Mouse (Mus musculus) liver, embryonic 12.5 days (tissue): Measurements from ENCODE around the gene Cdan1. TPM values are rescaled to one million over a fixed set of nuclear protein-coding genes. Genes with fewer than 3 reads are reported as not detected.
A peak's percentile ranks its signal among the peaks of the same experiment; 100 is the strongest.

ENCODE experiments used
- ATAC-seq: fragments of 200-750 bp; cut with Nextera tagmentation; 2 replicates; pipeline ENCODE4 v1.8.0; 2017; ENCODE audit warnings: moderate number of reproducible peaks, mild to moderate bottlenecking, moderate library complexity
- H3K27ac ChIP-seq: fragments of 300-500 bp; sonication (generic); 2 replicates; pipeline ENCODE4 v1.5.1; 2016; ENCODE audit warnings: mild to moderate bottlenecking
- H3K27me3 ChIP-seq: fragments of 300-500 bp; sonication (generic); replicated peaks from 2 replicates; pipeline ENCODE4 v1.6.1; 2016; ENCODE audit warnings: mild to moderate bottlenecking, moderate library complexity
- H3K36me3 ChIP-seq: fragments of 300-500 bp; sonication (generic); 2 replicates; pipeline ENCODE4 v1.6.1; 2016; ENCODE audit warnings: mild to moderate bottlenecking, moderate library complexity
- H3K4me1 ChIP-seq: fragments of 300-500 bp; sonication (generic); 2 replicates; pipeline ENCODE4 v1.6.1; 2016
- H3K4me2 ChIP-seq: fragments of 300-500 bp; sonication (generic); 2 replicates; pipeline ENCODE4 v1.6.1; 2016; ENCODE audit warnings: mild to moderate bottlenecking, moderate library complexity
- H3K4me3 ChIP-seq: fragments of 300-500 bp; sonication (generic); 2 replicates; pipeline ENCODE4 v1.5.1; 2016; ENCODE audit warnings: mild to moderate bottlenecking, moderate library complexity
- H3K9ac ChIP-seq: fragments of 300-500 bp; sonication (generic); 2 replicates; pipeline ENCODE4 v1.6.1; 2016; ENCODE audit warnings: mild to moderate bottlenecking, moderate library complexity
- H3K9me3 ChIP-seq: fragments of 300-500 bp; sonication (generic); replicated peaks from 2 replicates; pipeline ENCODE4 v1.6.1; 2016; ENCODE audit warnings: mild to moderate bottlenecking, moderate library complexity
- WGBS: fragments of 180-500 bp; shearing (Covaris S2); methylation state at CpG from one replicate; pipeline ENCODE4 v1.1.7; 2016; ENCODE audit not compliant: insufficient replicate concordance; 5-methylcytosine and 5-hydroxymethylcytosine counted together
- polyA plus RNA-seq: library from polyadenylated mRNA; unstranded; fragments of >200 nt; fragmentation: Nextera tagmentation; extraction: Ambion mirVana; gene quantifications from 2 replicates; pipeline ENCODE4 v1.2.1, GENCODE M21; 2016

Cdan1 gene
- 8.9 and 10.3 TPM in 2 replicates for polyA plus RNA-seq

GRCm38 (mm10) chr2:120849449-120850423, at the start of gene Cdan1:
Cdan1 (minus strand) TSS chr2:120850128.
- no peaks in the 10 kb centered on the region for H3K9me3 ChIP-seq
- peaks cover 28% of the 10 kb centered on the region for H3K4me1 ChIP-seq
- peak within 1 kb of the TSS; percentile 90 for H3K4me3 ChIP-seq
- H3K27ac ChIP-seq = peak within 1 kb of the TSS; percentile 75
- peak within 1 kb of the TSS; percentile 87 for H3K4me2 ChIP-seq
- ATAC-seq = peak; percentile 70
- no peaks in the 10 kb centered on the region for H3K27me3 ChIP-seq
- H3K36me3 ChIP-seq = no peaks in the 10 kb centered on the region
- H3K9ac ChIP-seq = peak within 1 kb of the TSS; percentile 82
- 1% methylated on average over 71 of the region's 71 CpGs for WGBS

GRCm38 (mm10) chr2:120896361-120896760, 46.4 kb upstream of the Cdan1 start:
- ATAC-seq = no peak
- Histone ChIP-seq H3K4me3 (no peak overlapping the region), H3K9ac (no peak overlapping the region), H3K9me3 (no peaks in the 10 kb centered on the region), H3K4me2 (no peak overlapping the region), H3K4me1 (no peaks in the 10 kb centered on the region), H3K27ac (no peak overlapping the region), H3K36me3 (peaks cover 93% of the 10 kb centered on the region), H3K27me3 (no peaks in the 10 kb centered on the region)
- WGBS = 89% methylated on average over 3 of the region's 3 CpGs

DNA sequence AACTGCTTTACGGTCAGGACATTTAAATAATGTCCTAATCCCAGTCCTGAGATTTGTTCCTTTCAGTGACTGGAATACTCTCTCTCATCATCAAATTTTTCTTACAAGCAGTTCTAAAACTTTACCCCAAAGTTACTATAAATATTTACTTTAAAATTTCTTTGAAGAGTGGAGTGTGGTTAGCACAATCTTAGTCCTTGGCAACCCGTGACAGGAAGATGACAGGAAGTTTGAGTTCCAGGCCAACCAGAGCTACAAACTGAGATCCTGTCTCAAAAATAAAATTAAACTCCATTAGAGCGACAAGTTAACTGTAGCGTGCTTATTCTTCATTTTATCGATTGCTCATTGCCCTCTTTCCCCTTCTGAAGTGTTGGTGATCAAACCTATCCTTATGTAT, 37.7 kb upstream of the Cdan1 start:
- Histone ChIP-seq H3K4me1 (no peaks in the 10 kb centered on the region), H3K27me3 (no peaks in the 10 kb centered on the region), H3K4me2 (no peak overlapping the region), H3K9ac (no peak overlapping the region), H3K9me3 (no peaks in the 10 kb centered on the region), H3K36me3 (peaks cover 79% of the 10 kb centered on the region), H3K4me3 (no peak overlapping the region), H3K27ac (no peak overlapping the region)
- no peak for ATAC-seq
- 78% methylated on average over 5 of the region's 5 CpGs for WGBS

DNA sequence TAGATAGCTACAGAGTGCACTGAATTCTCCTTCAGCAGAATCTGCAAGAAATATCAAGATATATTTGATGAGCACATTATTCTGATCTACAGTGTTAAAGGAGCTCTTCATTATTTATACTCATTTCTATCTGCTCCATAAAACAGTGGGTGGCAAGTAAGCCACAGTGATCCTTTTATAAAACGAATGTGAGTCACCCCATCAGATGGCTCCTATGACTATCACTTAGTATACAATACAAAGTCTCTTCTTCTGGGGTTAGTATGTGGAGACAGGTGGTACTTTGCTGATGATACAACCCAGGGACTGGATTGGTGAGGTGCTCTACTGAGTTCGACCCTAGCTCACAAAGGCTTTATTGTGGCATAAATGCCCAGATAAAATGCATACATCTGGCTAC, 23.3 kb upstream of the Cdan1 start:
- no peak for ATAC-seq

DNA sequence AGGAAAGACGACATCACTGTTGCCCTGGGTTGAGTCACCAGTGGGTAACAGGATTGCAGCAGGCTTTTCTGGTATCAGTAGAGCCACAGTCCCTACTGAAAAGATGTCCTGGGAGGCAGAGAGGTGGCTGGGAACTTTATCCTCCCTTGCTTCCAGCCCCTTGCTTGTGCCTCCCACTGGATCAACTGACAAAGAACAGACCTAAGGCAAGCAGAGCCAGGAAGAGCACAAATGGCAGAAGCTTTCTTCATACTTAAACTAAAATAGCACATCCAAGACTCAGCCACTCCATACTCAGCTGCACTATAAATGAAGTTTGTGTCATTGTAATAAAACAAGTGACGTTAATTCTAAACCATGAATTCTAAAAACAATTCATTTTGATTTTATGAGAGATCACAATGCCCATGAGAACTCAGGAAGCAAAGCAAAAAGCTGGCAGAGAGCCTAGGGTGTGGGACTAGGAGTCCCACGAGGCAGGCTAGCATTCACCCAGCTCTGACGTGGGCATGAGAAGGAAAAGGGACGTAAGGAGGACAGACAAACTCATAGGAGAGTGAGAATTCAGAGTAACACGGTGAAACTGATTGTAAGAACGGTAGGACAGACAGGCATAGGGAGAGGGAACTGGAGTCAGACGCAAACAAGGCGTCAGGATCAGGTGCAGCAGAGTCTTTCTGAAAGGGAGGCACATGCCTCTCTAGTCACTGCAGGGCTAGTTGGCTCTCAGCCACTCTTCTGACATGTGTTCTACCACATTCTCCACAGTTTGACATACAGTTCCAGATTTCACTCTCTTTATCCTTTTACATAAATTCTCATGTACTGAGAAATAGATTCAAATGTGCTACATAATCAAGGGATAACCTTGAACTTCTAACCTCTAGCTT, 21.8 kb upstream of the Cdan1 start:
- Histone ChIP-seq H3K27ac (no peak overlapping the region), H3K4me1 (no peaks in the 10 kb centered on the region), H3K9ac (no peak overlapping the region), H3K27me3 (no peaks in the 10 kb centered on the region), H3K9me3 (no peaks in the 10 kb centered on the region), H3K4me2 (no peak overlapping the region), H3K36me3 (peaks cover 77% of the 10 kb centered on the region), H3K4me3 (no peak overlapping the region)
- 80% methylated on average over 9 of the region's 9 CpGs for WGBS
- no peak for ATAC-seq

More for the DNA sequence above, 23.3 kb upstream of the Cdan1 start:
- Histone ChIP-seq H3K9ac (no peak overlapping the region), H3K4me3 (no peak overlapping the region), H3K4me2 (no peak overlapping the region), H3K36me3 (peaks cover 78% of the 10 kb centered on the region), H3K9me3 (no peaks in the 10 kb centered on the region), H3K27me3 (no peaks in the 10 kb centered on the region), H3K4me1 (no peaks in the 10 kb centered on the region), H3K27ac (no peak overlapping the region)
- WGBS = 81% methylated on average over 2 of the region's 2 CpGs

DNA sequence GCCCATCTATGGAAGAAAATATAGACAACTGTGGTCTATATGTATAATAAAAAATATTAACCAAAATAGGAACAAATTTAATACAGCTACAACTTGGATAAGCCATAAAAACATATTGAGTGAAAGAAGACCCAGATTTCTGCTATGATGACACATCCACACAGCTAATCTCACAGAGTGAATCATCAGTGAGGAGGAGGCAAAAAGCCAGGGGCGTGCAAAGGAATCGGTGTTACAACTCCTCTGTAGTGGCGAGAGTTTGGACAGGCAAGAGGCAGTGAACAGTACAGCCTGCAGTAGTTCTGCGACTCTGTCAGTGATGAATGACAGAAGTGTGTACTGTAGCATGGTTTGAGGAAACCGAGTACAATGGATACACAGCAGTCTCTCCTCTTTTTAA, 17.4 kb upstream of the Cdan1 start:
- Histone ChIP-seq H3K4me2 (no peak overlapping the region), H3K4me3 (no peak overlapping the region), H3K9ac (no peak overlapping the region), H3K27me3 (no peaks in the 10 kb centered on the region), H3K4me1 (no peaks in the 10 kb centered on the region), H3K27ac (no peak overlapping the region), H3K9me3 (no peaks in the 10 kb centered on the region), H3K36me3 (peaks cover 80% of the 10 kb centered on the region)
- ATAC-seq = no peak
- 88% methylated on average over 5 of the region's 5 CpGs for WGBS

- no peak overlapping the region for H3K4me3 ChIP-seq
- 13% methylated on average over 1 of the region's 1 CpGs for WGBS
- no peak overlapping the region for H3K9ac ChIP-seq
- H3K4me1 ChIP-seq = no peaks in the 10 kb centered on the region
- no peaks in the 10 kb centered on the region for H3K27me3 ChIP-seq
- H3K27ac ChIP-seq = no peak overlapping the region
- H3K36me3 ChIP-seq = peaks cover 79% of the 10 kb centered on the region
- H3K9me3 ChIP-seq = no peaks in the 10 kb centered on the region
- ATAC-seq = no peak
- no peak overlapping the region for H3K4me2 ChIP-seq
Measured at GRCm38 (mm10) chr2:120866561-120866960, 16.6 kb upstream of the Cdan1 start.

DNA sequence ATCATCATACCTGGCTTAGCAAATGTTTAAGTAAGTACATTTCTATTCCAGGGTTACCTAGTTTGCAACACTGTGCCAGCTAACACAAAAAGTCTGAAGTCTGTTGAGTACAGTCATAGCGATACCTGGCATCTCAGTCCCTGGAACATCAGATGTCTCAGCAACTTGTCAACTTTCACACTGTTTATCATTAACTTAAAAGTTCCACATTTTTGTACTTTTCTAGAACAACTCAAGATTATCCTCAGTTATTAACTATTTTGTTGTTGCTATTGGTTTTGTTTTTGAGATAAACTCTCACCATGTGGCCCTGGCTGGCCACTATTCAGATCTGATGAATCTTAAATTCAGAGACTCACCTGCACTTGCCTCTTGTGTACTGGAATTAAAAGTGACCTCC, 13.5 kb upstream of the Cdan1 start:
- no peaks in the 10 kb centered on the region for H3K4me1 ChIP-seq
- H3K4me2 ChIP-seq = no peak overlapping the region
- ATAC-seq = no peak
- no peak overlapping the region for H3K4me3 ChIP-seq
- H3K27me3 ChIP-seq = no peaks in the 10 kb centered on the region
- 90% methylated on average over 1 of the region's 1 CpGs for WGBS
- H3K36me3 ChIP-seq = peaks cover 74% of the 10 kb centered on the region
- H3K9ac ChIP-seq = no peak overlapping the region
- no peaks in the 10 kb centered on the region for H3K9me3 ChIP-seq
- no peak overlapping the region for H3K27ac ChIP-seq

- H3K36me3 ChIP-seq = peaks cover 53% of the 10 kb centered on the region
- H3K4me2 ChIP-seq = no peak overlapping the region
- no peak overlapping the region for H3K27ac ChIP-seq
- no peak overlapping the region for H3K9ac ChIP-seq
- H3K4me1 ChIP-seq = no peaks in the 10 kb centered on the region
- ATAC-seq = no peak
- 81% methylated on average over 1 of the region's 1 CpGs for WGBS
- no peaks in the 10 kb centered on the region for H3K27me3 ChIP-seq
- no peak overlapping the region for H3K4me3 ChIP-seq
- no peaks in the 10 kb centered on the region for H3K9me3 ChIP-seq
Measured at GRCm38 (mm10) chr2:120860699-120861098, 10.8 kb upstream of the Cdan1 start.

GRCm38 (mm10) chr2:120858131-120858530, 8.2 kb upstream of the Cdan1 start:
- no peaks in the 10 kb centered on the region for H3K9me3 ChIP-seq
- H3K4me3 ChIP-seq = no peak overlapping the region
- WGBS = 83% methylated on average over 3 of the region's 3 CpGs
- no peak overlapping the region for H3K27ac ChIP-seq
- no peak overlapping the region for H3K9ac ChIP-seq
- no peak for ATAC-seq
- H3K4me2 ChIP-seq = no peak overlapping the region
- H3K36me3 ChIP-seq = peaks cover 29% of the 10 kb centered on the region
- H3K27me3 ChIP-seq = no peaks in the 10 kb centered on the region
- H3K4me1 ChIP-seq = 0 out of 2 replicates have a peak, but pooled peaks cover 1% of the 10 kb centered on the region

DNA sequence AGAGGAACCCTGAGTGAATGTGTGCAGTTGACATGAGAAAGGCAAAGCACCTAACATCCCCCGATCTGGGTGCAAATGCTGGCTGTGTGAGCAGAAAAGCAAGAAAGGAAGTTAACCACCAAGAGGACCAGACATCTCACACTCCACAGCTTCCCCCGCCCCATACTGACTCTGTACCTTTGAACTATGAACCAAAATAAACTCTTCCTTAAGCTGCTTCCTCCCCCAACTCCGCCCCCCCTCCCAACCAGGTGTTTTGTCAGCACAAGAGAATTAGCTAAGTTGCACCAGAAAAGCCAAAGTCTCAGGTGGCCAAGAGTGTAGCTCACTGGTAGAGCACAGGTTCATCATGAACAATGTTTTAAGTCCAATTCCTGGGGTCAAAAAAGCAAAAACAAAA, 3.2 kb upstream of the Cdan1 start:
- H3K4me3 ChIP-seq = no peak overlapping the region
- H3K4me2 ChIP-seq = no peak overlapping the region
- H3K9me3 ChIP-seq = no peaks in the 10 kb centered on the region
- no peak overlapping the region for H3K9ac ChIP-seq
- H3K36me3 ChIP-seq = no peaks in the 10 kb centered on the region
- no peaks in the 10 kb centered on the region for H3K27me3 ChIP-seq
- WGBS = 53% methylated on average over 3 of the region's 3 CpGs
- ATAC-seq = no peak
- H3K4me1 ChIP-seq = peaks cover 22% of the 10 kb centered on the region
- no peak overlapping the region for H3K27ac ChIP-seq

DNA sequence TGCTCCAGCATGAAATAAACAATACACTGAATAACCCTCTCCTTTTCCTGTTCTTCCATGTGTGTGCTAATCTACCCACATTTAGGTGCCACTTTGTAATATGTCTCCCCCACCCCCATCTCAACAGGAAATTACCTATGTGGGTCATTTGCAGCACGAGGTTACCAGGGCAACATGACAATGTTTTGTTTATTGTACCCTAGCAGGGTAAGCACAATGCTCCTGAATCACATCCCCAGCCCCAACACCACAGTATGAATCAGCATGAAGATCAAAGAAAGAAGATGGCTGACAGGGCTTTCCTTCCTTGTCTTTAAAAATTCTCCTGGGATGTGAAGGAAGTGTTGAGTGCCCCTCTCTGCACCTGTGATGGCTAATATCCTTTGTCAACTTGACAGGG, 2.7 kb upstream of the Cdan1 start:
- no peak overlapping the region for H3K9ac ChIP-seq
- H3K27ac ChIP-seq = no peak overlapping the region
- H3K4me3 ChIP-seq = no peak overlapping the region
- no peaks in the 10 kb centered on the region for H3K9me3 ChIP-seq
- H3K36me3 ChIP-seq = no peaks in the 10 kb centered on the region
- no peak overlapping the region for H3K4me2 ChIP-seq
- WGBS = 24% methylated on average over 1 of the region's 1 CpGs
- no peak for ATAC-seq
- peaks cover 22% of the 10 kb centered on the region for H3K4me1 ChIP-seq
- H3K27me3 ChIP-seq = no peaks in the 10 kb centered on the region
